Mouse (Mus musculus) 3T3-L1 (cell line): ENCODE measurements at regions not wholly inside any gene's neighbourhood (a gene's known extent, or its start where the extent isn't known, plus 50 kb on each side); places are given as distances from the start of the nearest gene placed in this dataset.

Source experiments
- DNase-seq: peaks from one replicate; pipeline ENCODE4 v3.0.0-alpha.2; 2015; ENCODE audit warnings: low read depth, low spot score

- DNase-seq: peak; percentile 53
These were observed 525.0 kb upstream of the Grm7 start for GRCm38 (mm10) chr6:110120406-110120805.

DNA sequence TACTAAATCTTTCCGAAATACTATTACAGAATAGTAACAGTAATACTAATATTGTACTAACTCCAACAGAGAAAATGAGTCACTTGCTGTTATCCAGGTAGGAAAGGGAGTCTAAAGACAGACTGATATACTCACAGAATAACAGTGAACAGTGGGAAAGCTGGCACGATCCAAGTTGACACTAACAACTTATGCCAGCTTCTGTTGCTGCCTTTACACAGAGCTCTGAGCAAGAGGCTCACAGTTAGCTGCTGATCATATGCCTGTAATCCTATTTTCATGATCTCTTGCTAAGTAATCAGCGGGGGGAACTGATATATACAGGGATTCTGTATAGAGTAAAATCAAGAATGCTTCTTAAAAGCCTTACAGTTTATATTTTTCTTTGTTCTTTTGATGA, 513.1 kb upstream of the Grm7 start:
- no peak for DNase-seq

GRCm38 (mm10) chr6:110133587-110133986, 511.8 kb upstream of the Grm7 start:
- DNase-seq: no peak

DNA sequence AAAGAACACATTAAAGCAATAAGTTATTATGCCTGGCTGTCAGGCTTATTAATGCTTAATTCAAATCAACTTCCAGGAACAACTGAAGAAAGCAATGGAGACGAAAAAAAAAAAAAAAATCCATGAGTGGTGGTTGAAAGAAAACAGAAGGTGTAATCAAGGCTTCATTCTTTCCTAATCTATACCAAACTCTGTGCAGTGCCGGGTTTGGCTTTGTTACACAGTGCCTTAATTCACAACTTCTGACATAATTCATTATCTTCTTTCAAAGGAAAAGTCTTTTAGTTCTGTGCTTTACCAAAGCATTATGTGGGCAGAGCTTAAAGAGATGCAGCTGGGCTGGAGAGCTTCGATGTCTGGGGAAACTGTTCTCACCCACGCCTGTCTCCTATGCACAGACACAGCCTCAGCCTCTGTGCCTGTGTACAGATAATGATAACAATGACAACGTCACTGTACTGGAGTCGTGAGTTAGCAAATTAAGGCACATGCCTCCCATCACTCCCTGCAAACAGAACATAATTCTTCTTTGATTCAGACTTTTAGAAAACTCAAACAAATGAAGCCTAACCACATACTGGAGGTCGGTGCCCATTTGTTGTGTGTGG, 508.2 kb upstream of the Grm7 start:
- DNase-seq: no peak

GRCm38 (mm10) chr6:110139396-110139795, 506.0 kb upstream of the Grm7 start:
- DNase-seq: peak; percentile 35

- DNase-seq: no peak
These were observed 476.8 kb upstream of the Grm7 start for GRCm38 (mm10) chr6:110168539-110168938.

DNA sequence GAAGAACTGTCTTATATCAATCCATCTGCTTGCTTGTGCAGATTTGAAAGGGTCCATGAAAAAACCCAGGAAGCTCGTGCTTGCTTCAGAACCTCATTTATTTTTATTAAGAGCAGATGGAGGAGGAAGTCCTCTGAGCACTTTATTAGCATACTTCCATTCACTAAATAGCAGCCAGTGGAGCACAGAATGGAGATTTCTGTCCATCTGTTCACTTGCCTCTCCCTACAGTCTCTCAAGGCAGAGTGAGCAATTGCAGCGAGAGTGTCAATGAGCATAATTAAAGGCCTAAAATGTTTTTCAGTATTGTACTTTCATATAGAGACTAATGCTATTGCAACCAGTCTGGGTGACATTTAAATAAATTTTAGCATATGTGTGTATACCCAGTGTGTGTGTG, 439.4 kb upstream of the Grm7 start:
- DNase-seq: no peak

- DNase-seq: no peak
These were observed 436.6 kb upstream of the Grm7 start for GRCm38 (mm10) chr6:110208822-110209221.

GRCm38 (mm10) chr6:110247490-110247889, 397.9 kb upstream of the Grm7 start:
- DNase-seq: no peak

DNA sequence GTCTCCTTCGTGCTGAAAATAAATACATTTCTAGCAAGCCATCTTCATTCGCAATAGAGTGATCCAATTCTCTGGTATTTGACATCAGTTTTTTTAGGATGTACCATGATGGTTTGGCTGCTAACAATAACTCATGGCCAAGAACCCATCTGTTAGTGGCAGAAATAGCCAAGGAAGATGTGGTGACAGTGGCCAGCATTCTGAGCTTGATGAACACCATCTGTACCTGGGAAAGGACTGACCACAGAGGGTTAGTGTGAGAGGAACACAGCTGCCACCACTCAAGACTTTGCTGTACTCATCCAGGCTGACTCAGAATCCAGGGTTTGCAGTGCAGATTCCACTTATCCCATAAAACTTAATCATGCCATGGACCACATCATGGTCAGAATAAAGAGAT, 348.8 kb upstream of the Grm7 start:
- DNase-seq: no peak
